Mouse (Mus musculus) kidney, adult 18-20 months (tissue): ENCODE measurements around the gene Fgfr4.

Experiments used
- DNase-seq: peaks from one replicate; pipeline ENCODE4 v3.0.0; 2021

The Fgfr4 gene

DNA sequence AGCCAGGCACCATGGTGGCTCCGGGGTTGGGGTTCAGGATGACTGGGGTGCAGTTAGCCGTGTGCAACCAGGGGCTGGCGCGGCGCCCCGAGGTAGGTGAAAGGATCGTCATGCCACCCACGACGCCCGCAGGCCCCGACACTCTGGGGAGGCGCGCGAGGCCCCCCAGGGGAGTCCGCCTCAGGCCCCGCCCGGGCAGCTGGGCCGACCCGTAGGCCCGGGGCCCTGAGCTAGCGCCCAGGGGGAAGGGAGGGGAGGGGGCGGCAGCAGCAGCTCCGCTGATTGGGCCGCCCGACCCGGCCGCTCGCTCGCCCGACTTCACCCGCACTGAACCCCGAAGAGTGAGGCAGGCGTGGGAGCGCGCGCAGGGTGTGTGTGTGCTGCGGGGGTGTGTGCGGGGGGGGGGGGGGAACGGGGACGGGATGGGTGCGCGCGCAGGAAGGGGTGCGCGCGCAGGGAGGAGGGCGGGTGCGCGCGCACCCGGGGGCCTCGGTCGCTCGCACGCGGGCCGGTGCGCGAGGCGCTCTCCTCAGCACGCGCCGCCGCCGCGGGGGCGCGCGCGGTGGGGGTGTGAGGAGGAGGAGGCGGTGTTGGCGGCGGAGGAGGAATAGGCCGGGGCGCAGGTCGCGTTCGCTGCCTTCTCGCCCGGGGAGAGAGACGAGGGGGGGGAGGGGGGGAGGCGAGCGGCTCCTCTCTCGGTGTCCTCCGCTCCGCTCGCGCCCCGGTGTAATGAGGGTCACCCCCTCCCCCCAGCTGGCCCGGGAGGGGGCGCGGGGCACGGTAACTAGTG lies 59.0 kb downstream of the Fgfr4 start:
- DNase-seq: peak; percentile 85

GRCm38 (mm10) chr13:55212011-55212360 lies 59.5 kb downstream of the Fgfr4 start:
- DNase-seq: peak; percentile 73

- DNase-seq: peak; percentile 88
Observed at GRCm38 (mm10) chr13:55212361-55213137, 60.1 kb downstream of the Fgfr4 start.

DNA sequence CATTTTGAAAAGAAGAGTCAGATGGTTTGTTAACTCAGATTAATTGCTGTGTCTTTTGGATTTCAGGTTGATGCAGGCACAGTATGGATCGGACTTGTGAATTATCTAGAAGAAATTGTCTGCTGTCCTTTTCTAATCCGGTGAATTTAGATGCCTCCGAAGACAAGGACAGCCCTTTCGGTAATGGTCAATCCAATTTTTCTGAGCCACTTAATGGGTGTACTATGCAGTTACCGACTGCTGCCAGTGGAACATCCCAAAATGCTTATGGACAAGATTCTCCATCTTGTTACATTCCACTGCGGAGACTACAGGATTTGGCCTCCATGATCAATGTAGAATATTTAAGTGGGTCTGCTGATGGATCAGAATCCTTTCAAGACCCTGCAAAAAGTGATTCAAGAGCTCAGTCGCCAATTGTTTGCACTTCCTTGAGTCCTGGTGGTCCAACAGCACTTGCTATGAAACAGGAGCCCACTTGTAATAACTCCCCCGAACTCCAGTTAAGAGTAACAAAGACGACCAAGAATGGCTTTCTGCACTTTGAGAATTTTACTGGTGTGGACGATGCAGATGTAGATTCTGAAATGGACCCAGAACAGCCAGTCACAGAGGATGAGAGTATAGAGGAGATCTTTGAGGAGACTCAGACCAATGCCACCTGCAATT lies 60.8 kb downstream of the Fgfr4 start:
- DNase-seq: no peak
